Mouse (Mus musculus) gastrocnemius, adult 2 months (tissue): Measurements from ENCODE around the gene Psme1. TPM values are rescaled to one million over a fixed set of nuclear protein-coding genes. Genes with fewer than 3 reads are reported as not detected.
A peak's percentile ranks its signal among the peaks of the same experiment; 100 is the strongest.

Source experiments
- DNase-seq: peaks from one replicate; pipeline ENCODE4 v3.0.0; 2022
- H3K27ac ChIP-seq: fragments of 200-600 bp; 2 replicates; pipeline ENCODE4 v1.8.1; 2022; ENCODE audit warnings: mild to moderate bottlenecking
- H3K4me3 ChIP-seq: fragments of 200-600 bp; 2 replicates; pipeline ENCODE4 v1.8.1; 2022; ENCODE audit warnings: mild to moderate bottlenecking, moderate library complexity
- CTCF ChIP-seq: fragments of 200-600 bp; IDR thresholded peaks from 2 replicates; pipeline ENCODE4 v1.8.1; 2022; ENCODE audit warnings: antibody characterized with exemption, mild to moderate bottlenecking, moderate library complexity
- intact Hi-C: fragments of 180-260 bp; cut with DNase I; formaldehyde crosslinking; loops from one replicate; pipeline ENCODE4 v1.15.1; 2025
- long read RNA-seq, 2 experiments: library from polyadenylated mRNA; stranded (forward); transcript quantifications; one replicate each; pipeline ENCODE4 v2.0.0; 2021
- total RNA-seq, 2 experiments: library from RNA; stranded (reverse); gene quantifications; 2 replicates each; pipeline ENCODE4 v1.2.3; 2021

Psme1 gene
- 10 to 100 TPM; 53.3 to 75.5 TPM for total RNA-seq
- long read RNA-seq, experiment 1, transcript Psme1-208 (11 exons, 1,112 nt): major isoform, 19 of 24 reads
- long read RNA-seq, experiment 1, partial matches to known transcripts: 4 of 24 reads
- long read RNA-seq, experiment 1, other reads (novel, unspliced or antisense): 1 of 24 reads
- long read RNA-seq, experiment 2, transcript Psme1-208 (11 exons, 1,112 nt): major isoform, 27 of 33 reads
- long read RNA-seq, experiment 2, partial matches to known transcripts: 2 of 33 reads
- long read RNA-seq, experiment 2, other reads (novel, unspliced or antisense): 3 of 33 reads

GRCm38 (mm10) chr14:55577871-55578667 lies at the start of gene Psme1:
TSS of gene Psme1 (plus strand) at chr14:55578123.
- intact Hi-C loops: no loop called here
- no peak for TF ChIP-seq CTCF

GRCm38 (mm10) chr14:55536116-55536745 lies 41.7 kb upstream of the Psme1 start:
- intact Hi-C loops: loop anchor here (2.0 kb wide), 1 partner anchor 39 kb away; no protein-coding TSS in a partner anchor
- TF ChIP-seq CTCF: peak; percentile 68
- no peak overlapping the region for H3K4me3 ChIP-seq
- peak; percentile 45 for DNase-seq
- no peak overlapping the region for H3K27ac ChIP-seq

More at GRCm38 (mm10) chr14:55577871-55578667, at the start of gene Psme1:
- peak; percentile 86 for DNase-seq
- Histone ChIP-seq H3K27ac (peak within 1 kb of the TSS; percentile 99), H3K4me3 (peak within 1 kb of the TSS; percentile 90)

- intact Hi-C loops: no loop called here
- no peak for TF ChIP-seq CTCF
- Histone ChIP-seq H3K4me3 (peak within 1 kb of the TSS; percentile 78), H3K27ac (peak within 1 kb of the TSS; percentile 86)
- DNase-seq: peak; percentile 92
Observed at GRCm38 (mm10) chr14:55540067-55540786, 37.7 kb upstream of the Psme1 start, which contains the start of gene Pck2. TSS of gene Pck2 (plus strand) at chr14:55540266.

GRCm38 (mm10) chr14:55540787-55541321 lies 37.1 kb upstream of the Psme1 start:
- peak; percentile 84 for DNase-seq
- TF ChIP-seq CTCF: no peak
- Histone ChIP-seq H3K27ac (peak overlapping the region; percentile 86), H3K4me3 (peak overlapping the region; percentile 78)
- intact Hi-C loops: no loop called here

- DNase-seq: no peak
- Histone ChIP-seq H3K27ac (no peak overlapping the region), H3K4me3 (no peak overlapping the region)
- TF ChIP-seq CTCF: no peak
- intact Hi-C loops: no loop called here
Observed at GRCm38 (mm10) chr14:55542268-55542667, 35.7 kb upstream of the Psme1 start.

DNA sequence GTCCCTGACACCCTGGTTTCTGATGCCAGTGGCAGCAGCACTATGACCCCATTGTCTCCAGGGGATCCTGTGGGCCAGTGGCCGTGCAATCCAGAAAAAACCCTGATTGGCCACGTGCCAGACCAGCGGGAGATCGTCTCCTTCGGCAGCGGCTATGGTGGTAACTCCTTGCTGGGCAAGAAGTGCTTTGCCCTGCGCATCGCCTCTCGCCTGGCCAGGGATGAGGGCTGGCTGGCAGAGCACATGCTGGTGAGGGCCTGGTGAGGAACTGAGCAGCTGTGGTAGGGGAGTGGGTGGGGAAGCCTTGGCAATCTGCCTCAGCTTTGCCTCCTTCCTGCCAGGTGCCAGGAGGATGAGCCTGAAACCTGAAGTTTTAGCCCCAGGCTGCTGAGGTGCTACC lies 33.6 kb upstream of the Psme1 start:
- Histone ChIP-seq H3K27ac (no peak overlapping the region), H3K4me3 (no peak overlapping the region)
- intact Hi-C loops: no loop called here
- DNase-seq: no peak
- no peak for TF ChIP-seq CTCF

GRCm38 (mm10) chr14:55550191-55550590 lies 27.7 kb upstream of the Psme1 start:
- no peak overlapping the region for H3K4me3 ChIP-seq
- intact Hi-C loops: no loop called here
- TF ChIP-seq CTCF: no peak
- DNase-seq: no peak
- no peak overlapping the region for H3K27ac ChIP-seq

DNA sequence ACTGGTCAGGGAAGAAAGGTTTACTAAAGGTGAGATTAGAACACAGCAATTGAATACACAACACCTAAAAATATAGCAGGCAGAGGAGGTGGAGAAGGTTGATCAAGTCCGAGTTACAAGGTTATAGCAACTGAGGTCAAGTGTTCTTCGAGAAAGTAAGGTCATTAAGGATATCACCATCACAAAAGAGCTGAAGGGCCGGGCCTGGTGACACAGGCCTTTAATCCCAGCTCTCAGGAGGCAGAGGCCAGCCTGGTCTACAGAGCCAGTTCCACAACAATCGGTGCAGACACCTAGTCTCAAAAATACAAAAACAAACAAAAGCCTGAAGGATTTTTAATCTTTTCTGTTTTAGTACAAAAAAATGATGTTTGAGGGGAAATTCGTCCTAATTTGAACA lies 26.6 kb upstream of the Psme1 start:
- Histone ChIP-seq H3K4me3 (no peak overlapping the region), H3K27ac (no peak overlapping the region)
- no peak for TF ChIP-seq CTCF
- intact Hi-C loops: no loop called here
- no peak for DNase-seq

GRCm38 (mm10) chr14:55551794-55552193 lies 26.1 kb upstream of the Psme1 start:
- intact Hi-C loops: no loop called here
- Histone ChIP-seq H3K27ac (no peak overlapping the region), H3K4me3 (no peak overlapping the region)
- TF ChIP-seq CTCF: no peak
- DNase-seq: no peak

DNA sequence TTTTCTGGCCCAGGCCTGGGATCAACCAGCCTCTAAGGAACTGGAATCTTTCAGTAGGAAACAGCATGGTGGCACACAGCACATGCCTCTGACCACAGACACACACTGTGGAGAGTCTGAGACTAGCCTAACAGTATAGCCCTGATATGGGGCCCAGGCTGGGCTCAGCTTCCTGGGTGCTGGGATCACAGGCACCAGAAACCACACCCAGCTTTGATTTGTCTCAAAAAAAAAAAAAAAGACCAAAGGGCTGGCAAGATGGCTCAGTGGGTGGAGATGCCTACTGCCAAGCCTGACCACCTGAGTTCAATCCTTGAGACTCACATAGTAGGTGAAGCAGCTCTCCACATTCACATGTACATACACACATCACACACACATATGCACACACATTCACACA lies 23.3 kb upstream of the Psme1 start:
- no peak overlapping the region for H3K27ac ChIP-seq
- intact Hi-C loops: loop anchor here (5.0 kb wide), 1 partner anchor 48 kb away; the partner anchor contains the start of gene Irf9
- TF ChIP-seq CTCF: no peak
- H3K4me3 ChIP-seq: no peak overlapping the region
- no peak for DNase-seq

- Histone ChIP-seq H3K27ac (no peak overlapping the region), H3K4me3 (no peak overlapping the region)
- intact Hi-C loops: loop anchor here (2.0 to 5.0 kb wide), 2 partner anchors 47 to 59 kb away; partner anchors contain the start of gene Irf9
- no peak for DNase-seq
- no peak for TF ChIP-seq CTCF
Observed at GRCm38 (mm10) chr14:55555788-55556187, 22.1 kb upstream of the Psme1 start.

- peak; percentile 85 for TF ChIP-seq CTCF
- DNase-seq: peak; percentile 85
- Histone ChIP-seq H3K4me3 (no peak overlapping the region), H3K27ac (peak overlapping the region; percentile 96)
- intact Hi-C loops: loop anchor here (2.0 to 5.0 kb wide), 2 partner anchors 45 to 60 kb away; partner anchors contain the start of gene Irf9
Observed at GRCm38 (mm10) chr14:55557003-55557402, 20.9 kb upstream of the Psme1 start.
